In the genomic region with DNA sequence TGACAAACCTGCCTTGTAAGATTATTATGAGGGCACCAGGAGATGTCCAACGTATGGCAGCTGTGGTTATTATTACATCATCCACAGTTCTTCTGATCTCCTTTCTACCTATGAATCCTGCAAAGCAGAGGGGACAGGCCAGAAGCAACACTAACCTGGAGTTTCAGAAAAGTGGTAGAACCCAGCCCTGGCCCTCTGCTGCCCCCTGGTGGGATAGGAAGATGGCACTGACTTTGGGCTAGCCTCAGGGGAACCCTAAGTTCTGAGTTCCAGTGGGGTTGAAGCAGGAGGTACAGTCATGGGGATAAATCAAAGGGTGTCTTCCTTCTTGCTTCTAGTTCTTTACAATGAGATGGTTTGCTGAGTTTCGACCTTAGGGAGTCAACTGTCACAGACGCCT, we compare ENCODE assay signal across 8 mouse cellular contexts. TPM values are rescaled to one million over a fixed set of nuclear protein-coding genes. Genes with fewer than 3 reads are reported as not detected.
A peak's percentile ranks its signal among the peaks of the same experiment; 100 is the strongest.
DNase-seq lines count a peak whose midpoint lies in the region; ATAC-seq and TF ChIP-seq lines count a peak whose summit lies in the region.
"Had no signal": no experiment of that assay in that cellular context is flagged by ENCODE, and none has a peak within 500 bp of the region (broad histone marks: within the 10 kb centered on the region; RNA-seq: fewer than 3 reads in every experiment).

No protein-coding gene starts in this region.

- no peaks in the 10 kb centered on the region for H3K27me3 ChIP-seq in testis, adult 2 months (ENCODE audit: control insufficient read depth, insufficient read depth, low read length)
- H3K27me3 ChIP-seq in liver, embryonic 16.5 days (ENCODE audit: control insufficient read depth, insufficient read depth, low read depth, low read length), result peaks cover under 1% of the 10 kb centered on the region; the same call in 1 of the 2 replicates

- ATAC-seq in liver, embryonic 16.5 days (ENCODE audit: low read depth), result peak; percentile 47; the same call in 1 of the 2 replicates

- no peaks in the 10 kb centered on the region for H3K9me3 ChIP-seq in liver, embryonic 16.5 days (replicated peaks; ENCODE audit: control insufficient read depth, low read length)
- H3K9me3 ChIP-seq: heart, embryonic 13.5 days had no signal

- no peak overlapping the region for H3K4me2 ChIP-seq in liver, embryonic 16.5 days (ENCODE audit: low read depth, low read length)
- H3K4me2 ChIP-seq: heart, embryonic 13.5 days had no signal

- H3K4me3 ChIP-seq in testis, adult 2 months (ENCODE audit: control insufficient read depth, low read depth, low read length), result no peak overlapping the region
- no peak overlapping the region for H3K4me3 ChIP-seq in liver, embryonic 16.5 days (ENCODE audit: low read depth, low read length)
- H3K4me3 ChIP-seq: heart, embryonic 13.5 days had no signal

- peak; percentile 73; the same call in 1 of the 2 replicates for TF ChIP-seq CTCF in testis, adult 2 months (IDR thresholded peaks at IDR 0.05; ENCODE audit: control insufficient read depth, insufficient read depth, insufficient replicate concordance, low read depth, low read length)

- H3K4me1 ChIP-seq in testis, adult 2 months (ENCODE audit: control insufficient read depth, insufficient read depth, low read length), result no peaks in the 10 kb centered on the region
- H3K4me1 ChIP-seq in liver, embryonic 16.5 days (ENCODE audit: control insufficient read depth, low read depth, low read length), result peaks cover 3% of the 10 kb centered on the region; the same call in 1 of the 2 replicates
- H3K4me1 ChIP-seq: heart, embryonic 13.5 days had no signal

- no peak overlapping the region for H3K9ac ChIP-seq in liver, embryonic 16.5 days (ENCODE audit: low read depth, low read length)
- H3K9ac ChIP-seq: heart, embryonic 13.5 days had no signal

- DNase-seq in testis, postnatal 14 days (ENCODE audit: low spot score), result no peak
- peak; percentile 72 for DNase-seq in adrenal gland, adult 2 months
- peak; percentile 70 for DNase-seq in embryo, embryonic 10.5 days (ENCODE audit: low spot score)
- DNase-seq in kidney, adult 9 months, result peak; percentile 76
- DNase-seq in right cerebral cortex, postnatal 14 days, result peak; percentile 81

- no peak overlapping the region for H3K27ac ChIP-seq in testis, adult 2 months (ENCODE audit: control insufficient read depth, insufficient read depth, low read depth, low read length)
- no peak overlapping the region for H3K27ac ChIP-seq in liver, embryonic 16.5 days (ENCODE audit: low read length)
- H3K27ac ChIP-seq: heart, embryonic 13.5 days had no signal

- no peak for TF ChIP-seq POLR2A in testis, adult 2 months (IDR thresholded peaks at IDR 0.05; ENCODE audit: control insufficient read depth, low read depth, low read length)

- WGBS in liver, embryonic 16.5 days (ENCODE audit: insufficient replicate concordance), result 30% methylated on average over 3 of the region's 3 CpGs

- no peaks in the 10 kb centered on the region for H3K36me3 ChIP-seq in testis, adult 2 months (ENCODE audit: control insufficient read depth, insufficient read depth, low read length)
- no peaks in the 10 kb centered on the region for H3K36me3 ChIP-seq in liver, embryonic 16.5 days (ENCODE audit: control insufficient read depth, insufficient read depth)
- H3K36me3 ChIP-seq: heart, embryonic 13.5 days had no signal

RNA-seq across cellular contexts. Expression of gene Tspoap1, which starts 10.6 kb away (rescaled TPM):
- 10.3 and 11.8 TPM in 2 replicates for polyA plus RNA-seq in testis, adult 2 months (2012; rRNA removed)
- total RNA-seq in adrenal gland, adult 2 months (2021), result 1 to 10 TPM; 3.3 to 4.6 TPM
- 6.6 and 9.7 TPM in 2 replicates for polyA plus RNA-seq in adrenal gland, adult 2 months (2012; rRNA removed)
- 1.7 and 2.7 TPM in 2 replicates for polyA plus RNA-seq in liver, embryonic 16.5 days (2015; fragmentation: Nextera tagmentation; extraction: Ambion mirVana)

RNA-seq across cellular contexts. Expression of gene Mpo, which starts 22.4 kb away (rescaled TPM):
- polyA plus RNA-seq in testis, adult 2 months (2012; rRNA removed), result 1.9 and 5.5 TPM in 2 replicates
- total RNA-seq in adrenal gland, adult 2 months (2021), result under 1 TPM in 1 of 2 experiments, not detected in 1; 0.29 TPM
- polyA plus RNA-seq in adrenal gland, adult 2 months (2012; rRNA removed), result not detected in 2 replicates
- 420 and 425 TPM in 2 replicates for polyA plus RNA-seq in liver, embryonic 16.5 days (2015; fragmentation: Nextera tagmentation; extraction: Ambion mirVana)

RNA-seq across cellular contexts. Expression of gene Supt4a, which starts 33.6 kb away (rescaled TPM):
- 50.9 and 54.9 TPM in 2 replicates for polyA plus RNA-seq in testis, adult 2 months (2012; rRNA removed)
- total RNA-seq in adrenal gland, adult 2 months (2021), result 10 to 100 TPM; 43.3 to 74.3 TPM
- 18.5 and 21.4 TPM in 2 replicates for polyA plus RNA-seq in adrenal gland, adult 2 months (2012; rRNA removed)
- 180 and 196 TPM in 2 replicates for polyA plus RNA-seq in liver, embryonic 16.5 days (2015; fragmentation: Nextera tagmentation; extraction: Ambion mirVana)

RNA-seq across cellular contexts. Expression of gene Lpo, which starts 57.1 kb away (rescaled TPM):
- polyA plus RNA-seq in testis, adult 2 months (2012; rRNA removed), result 4.9 and 11.1 TPM in 2 replicates
- not detected for total RNA-seq in adrenal gland, adult 2 months (2021)
- not detected in 2 replicates for polyA plus RNA-seq in adrenal gland, adult 2 months (2012; rRNA removed)
- polyA plus RNA-seq in liver, embryonic 16.5 days (2015; fragmentation: Nextera tagmentation; extraction: Ambion mirVana), result not detected in 2 replicates
- polyA plus RNA-seq: heart, embryonic 13.5 days had no signal

Comparison
In these comparisons a context has a peak if more than half of its experiments do, and no peak if none do; other contexts are left out.
1. RNA of gene Mpo, which starts 22.4 kb away (polyA plus RNA-seq): 420 to 425 TPM in liver, embryonic 16.5 days; 1.9 to 5.5 TPM in testis, adult 2 months and not detected in adrenal gland, adult 2 months; every median in the first group is over 10 times any median in the second.